Mouse (Mus musculus): ENCODE results near the gene Atf6b. TPM values are rescaled to one million over a fixed set of nuclear protein-coding genes. Genes with fewer than 3 reads are reported as not detected.
A peak's percentile ranks its signal among the peaks of the same experiment; 100 is the strongest.

Atf6b gene
- total and polyA plus RNA-seq, 3 experiments: 15.3 to 25.3 (median 18.4) TPM

DNA sequence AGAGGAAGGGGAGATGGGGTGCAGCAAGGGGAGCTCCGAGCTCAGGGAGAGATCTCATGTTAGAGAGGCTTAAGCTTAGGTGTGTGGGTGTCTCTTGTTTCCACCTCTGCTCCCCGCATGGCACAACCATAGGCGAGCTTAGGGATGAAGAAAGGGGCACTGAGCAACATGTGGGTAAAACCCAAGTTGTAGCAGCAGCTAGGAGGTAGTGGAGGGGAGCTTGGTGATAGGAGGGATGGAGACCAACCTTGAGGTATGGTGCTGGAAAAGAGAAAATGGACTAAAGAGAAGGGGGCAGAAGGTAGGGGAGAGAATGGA, 12.9 kb downstream of the Atf6b start:
- peaks cover 31% of the 10 kb centered on the region for H3K4me1 ChIP-seq (ENCODE audit: control insufficient read depth, insufficient read depth, low read length)
- intact Hi-C loops (cut with DNase I): loop anchor here (5.0 kb wide), 1 partner anchor 32 kb away; no protein-coding TSS in a partner anchor
- H3K4me3 ChIP-seq: no peak overlapping the region
- H3K9ac ChIP-seq (ENCODE audit: low read depth, low read length): no peak overlapping the region
- peak overlapping the region; percentile 85 for H3K27ac ChIP-seq
- WGBS: 65% methylated on average over 3 of the region's 3 CpGs
- H3K36me3 ChIP-seq (ENCODE audit: control insufficient read depth, insufficient read depth, low read length): no peaks in the 10 kb centered on the region
- no peak for DNase-seq
- H3K79me2 ChIP-seq (replicated peaks; ENCODE audit: control insufficient read depth, insufficient read depth, low read length): no peaks in the 10 kb centered on the region
- no peaks in the 10 kb centered on the region for H3K27me3 ChIP-seq (ENCODE audit: control insufficient read depth, insufficient read depth, low read length)
- TF ChIP-seq CTCF (IDR thresholded peaks at IDR 0.05) (no peak), POLR2A (IDR thresholded peaks at IDR 0.05; ENCODE audit: insufficient read depth, low read depth, low read length) (no peak), EP300 (IDR thresholded peaks at IDR 0.05; ENCODE audit: insufficient read depth, low read depth, low read length) (no peak)

DNA sequence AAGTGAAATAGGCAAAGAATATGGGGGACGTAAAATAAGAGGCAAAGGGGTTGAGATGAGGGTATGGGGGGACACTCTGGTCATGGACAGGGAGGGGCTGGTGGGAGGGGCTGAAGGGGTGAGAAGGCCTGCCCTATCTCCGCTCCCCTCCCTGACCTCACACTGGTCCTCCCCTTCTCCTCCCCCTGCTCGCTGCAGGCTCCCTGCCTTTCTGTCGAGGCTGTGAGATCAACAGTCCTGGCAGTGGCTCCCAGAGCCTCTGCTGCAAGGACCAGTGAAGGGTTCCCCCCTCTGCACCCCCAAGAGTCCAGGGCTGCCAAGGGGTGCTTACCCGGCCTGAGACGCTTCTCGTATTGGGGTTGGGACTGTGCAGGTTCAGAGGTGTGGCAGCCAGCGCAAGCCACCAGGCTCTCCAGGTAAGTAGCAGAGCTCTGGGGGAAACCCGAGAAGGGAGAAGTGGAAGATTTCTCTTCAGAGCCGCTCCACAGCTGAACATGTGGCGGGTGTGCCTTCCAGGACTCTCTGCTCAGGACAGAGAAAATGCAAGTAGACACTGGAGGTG, 13.4 kb downstream of the Atf6b start:
- intact Hi-C loops (cut with DNase I): no loop called here
- peak; percentile 70 for TF ChIP-seq POLR2A (IDR thresholded peaks at IDR 0.05; ENCODE audit: insufficient read depth, low read depth, low read length)
- TF ChIP-seq CTCF (IDR thresholded peaks at IDR 0.05): no peak
- TF ChIP-seq EP300 (IDR thresholded peaks at IDR 0.05; ENCODE audit: insufficient read depth, low read depth, low read length): no peak
- 33% methylated on average over 11 of the region's 11 CpGs for WGBS
- no peaks in the 10 kb centered on the region for H3K36me3 ChIP-seq (ENCODE audit: control insufficient read depth, insufficient read depth, low read length)
- peak; percentile 67 to 69 for DNase-seq
- H3K4me1 ChIP-seq (ENCODE audit: control insufficient read depth, insufficient read depth, low read length): peaks cover 27% of the 10 kb centered on the region
- H3K27ac ChIP-seq: peak overlapping the region; percentile 85
- peak overlapping the region; percentile 28 for H3K9ac ChIP-seq (ENCODE audit: low read depth, low read length)
- no peaks in the 10 kb centered on the region for H3K79me2 ChIP-seq (replicated peaks; ENCODE audit: control insufficient read depth, insufficient read depth, low read length)
- peak overlapping the region; percentile 44 for H3K4me3 ChIP-seq
- no peaks in the 10 kb centered on the region for H3K27me3 ChIP-seq (ENCODE audit: control insufficient read depth, insufficient read depth, low read length)

DNA sequence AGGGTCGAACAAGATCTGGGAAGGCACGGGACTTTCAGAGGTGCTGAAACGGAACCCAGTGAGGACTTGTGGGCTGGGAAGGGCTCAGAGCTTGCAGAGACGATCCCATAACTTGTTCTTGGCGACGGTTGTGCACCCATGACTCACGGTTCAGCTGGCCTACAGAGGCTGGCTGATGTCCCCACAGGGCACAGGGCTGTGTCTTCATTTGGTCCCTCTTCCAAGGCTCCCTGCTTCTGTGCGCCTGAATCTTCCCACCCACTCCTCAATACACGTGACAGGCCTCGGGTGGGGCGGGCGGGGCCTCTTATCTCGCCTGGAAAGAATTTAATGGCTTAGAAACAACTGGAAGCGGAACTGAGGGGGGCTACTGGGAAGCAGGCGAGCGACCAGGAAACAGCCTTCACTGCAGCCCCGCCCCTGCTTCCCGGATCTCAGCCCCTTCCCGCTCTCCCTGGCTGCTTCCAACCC, 14.2 kb downstream of the Atf6b start:
- intact Hi-C loops (cut with DNase I): loop anchor here (1.0 kb wide), 1 partner anchor 20 kb away; no protein-coding TSS in a partner anchor
- 2% methylated on average over 19 of the region's 19 CpGs for WGBS
- H3K9ac ChIP-seq (ENCODE audit: low read depth, low read length): peak overlapping the region; percentile 28
- no peaks in the 10 kb centered on the region for H3K79me2 ChIP-seq (replicated peaks; ENCODE audit: control insufficient read depth, insufficient read depth, low read length)
- DNase-seq: peak; percentile 79 to 86
- TF ChIP-seq CTCF (IDR thresholded peaks at IDR 0.05) (no peak), POLR2A (IDR thresholded peaks at IDR 0.05; ENCODE audit: insufficient read depth, low read depth, low read length) (peak; percentile 69; the same call in 1 of the 2 replicates), EP300 (IDR thresholded peaks at IDR 0.05; ENCODE audit: insufficient read depth, low read depth, low read length) (peak; percentile 57; the same call in 1 of the 2 replicates)
- peak overlapping the region; percentile 85 for H3K27ac ChIP-seq
- peak overlapping the region; percentile 44 for H3K4me3 ChIP-seq
- H3K4me1 ChIP-seq (ENCODE audit: control insufficient read depth, insufficient read depth, low read length): peaks cover 21% of the 10 kb centered on the region
- H3K27me3 ChIP-seq (ENCODE audit: control insufficient read depth, insufficient read depth, low read length): no peaks in the 10 kb centered on the region
- no peaks in the 10 kb centered on the region for H3K36me3 ChIP-seq (ENCODE audit: control insufficient read depth, insufficient read depth, low read length)

DNA sequence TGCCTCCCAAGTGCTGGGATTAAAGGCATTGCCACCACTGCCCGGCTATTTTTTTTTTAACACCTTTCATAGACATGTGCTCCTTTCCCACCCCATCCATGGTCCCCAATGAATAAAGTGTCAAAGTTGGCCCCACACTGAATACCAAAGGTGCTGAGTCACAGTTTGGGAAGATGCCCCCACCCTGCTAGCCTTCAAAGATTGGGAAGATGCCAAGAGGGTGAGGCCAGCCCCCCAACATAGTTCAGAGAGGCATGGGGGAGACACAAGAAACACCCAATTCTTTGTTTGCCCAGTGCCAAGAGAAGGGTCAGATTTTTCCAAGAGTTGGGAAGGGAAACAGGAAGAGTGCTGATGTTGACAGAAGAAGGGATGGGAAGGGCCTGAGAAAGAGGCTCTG, 15.5 kb downstream of the Atf6b start:
- peaks cover 14% of the 10 kb centered on the region for H3K4me1 ChIP-seq (ENCODE audit: control insufficient read depth, insufficient read depth, low read length)
- peak overlapping the region; percentile 18; the same call in 1 of the 2 replicates for H3K27ac ChIP-seq
- H3K27me3 ChIP-seq (ENCODE audit: control insufficient read depth, insufficient read depth, low read length): no peaks in the 10 kb centered on the region
- H3K4me3 ChIP-seq: no peak overlapping the region
- DNase-seq: no peak
- H3K79me2 ChIP-seq (replicated peaks; ENCODE audit: control insufficient read depth, insufficient read depth, low read length): no peaks in the 10 kb centered on the region
- TF ChIP-seq POLR2A (IDR thresholded peaks at IDR 0.05; ENCODE audit: insufficient read depth, low read depth, low read length) (no peak), CTCF (IDR thresholded peaks at IDR 0.05) (no peak), EP300 (IDR thresholded peaks at IDR 0.05; ENCODE audit: insufficient read depth, low read depth, low read length) (no peak)
- WGBS: 72% methylated on average over 1 of the region's 1 CpGs
- H3K36me3 ChIP-seq (ENCODE audit: control insufficient read depth, insufficient read depth, low read length): no peaks in the 10 kb centered on the region
- H3K9ac ChIP-seq (ENCODE audit: low read depth, low read length): no peak overlapping the region
- intact Hi-C loops (cut with DNase I): no loop called here

DNA sequence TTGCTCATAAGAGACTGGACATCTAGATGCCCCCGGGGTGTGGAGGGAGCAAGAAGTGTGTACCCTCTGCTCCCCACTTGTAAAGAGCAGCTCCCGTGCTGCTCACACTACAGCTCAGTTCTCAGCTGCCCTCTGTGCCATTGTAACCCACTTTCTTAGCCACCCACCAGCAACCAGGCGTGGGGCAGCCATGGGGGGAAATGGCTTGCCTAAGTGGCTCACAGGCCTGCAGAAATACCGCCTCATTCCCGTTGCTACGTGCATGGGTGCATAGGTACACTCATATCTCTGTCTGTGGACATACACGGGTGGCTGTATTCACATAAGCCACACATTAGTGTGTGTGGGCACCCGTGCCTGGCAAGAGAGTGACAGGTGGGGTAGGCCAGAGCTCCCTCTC, 16.0 kb downstream of the Atf6b start:
- peaks cover 13% of the 10 kb centered on the region for H3K4me1 ChIP-seq (ENCODE audit: control insufficient read depth, insufficient read depth, low read length)
- no peak for DNase-seq
- 86% methylated on average over 8 of the region's 8 CpGs for WGBS
- intact Hi-C loops (cut with DNase I): no loop called here
- TF ChIP-seq POLR2A (IDR thresholded peaks at IDR 0.05; ENCODE audit: insufficient read depth, low read depth, low read length) (no peak), CTCF (IDR thresholded peaks at IDR 0.05) (no peak)
- peak overlapping the region; percentile 18; the same call in 1 of the 2 replicates for H3K27ac ChIP-seq
- H3K4me3 ChIP-seq: no peak overlapping the region
- no peaks in the 10 kb centered on the region for H3K27me3 ChIP-seq (ENCODE audit: control insufficient read depth, insufficient read depth, low read length)
- no peak overlapping the region for H3K9ac ChIP-seq (ENCODE audit: low read depth, low read length)
- no peaks in the 10 kb centered on the region for H3K36me3 ChIP-seq (ENCODE audit: control insufficient read depth, insufficient read depth, low read length)
- H3K79me2 ChIP-seq (replicated peaks; ENCODE audit: control insufficient read depth, insufficient read depth, low read length): no peaks in the 10 kb centered on the region

DNA sequence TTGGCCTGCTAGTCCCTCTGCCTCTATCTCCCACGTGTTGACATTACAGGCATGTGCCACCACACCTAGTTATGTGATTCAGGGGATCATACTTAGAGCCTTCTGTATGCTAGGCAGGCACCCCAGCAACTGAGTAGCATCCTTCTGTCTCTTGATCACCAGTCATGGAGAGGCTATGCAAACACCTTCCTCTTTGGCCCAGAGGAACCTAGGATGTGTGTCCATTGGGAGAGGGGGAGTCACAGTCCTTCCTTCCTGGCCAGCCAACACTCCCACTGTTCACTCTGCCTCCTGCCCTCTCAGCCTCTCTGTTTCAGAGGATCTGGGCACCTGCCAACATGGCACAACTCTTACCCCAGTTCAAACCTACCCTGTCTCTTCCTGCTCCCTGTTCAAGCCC, 16.6 kb downstream of the Atf6b start:
- no peaks in the 10 kb centered on the region for H3K79me2 ChIP-seq (replicated peaks; ENCODE audit: control insufficient read depth, insufficient read depth, low read length)
- H3K4me3 ChIP-seq: no peak overlapping the region
- H3K36me3 ChIP-seq (ENCODE audit: control insufficient read depth, insufficient read depth, low read length): no peaks in the 10 kb centered on the region
- intact Hi-C loops (cut with DNase I): no loop called here
- no peak overlapping the region for H3K9ac ChIP-seq (ENCODE audit: low read depth, low read length)
- no peaks in the 10 kb centered on the region for H3K27me3 ChIP-seq (ENCODE audit: control insufficient read depth, insufficient read depth, low read length)
- no peak overlapping the region; the same call in 1 of the 2 replicates for H3K27ac ChIP-seq
- DNase-seq: no peak
- no peak for TF ChIP-seq EP300 (IDR thresholded peaks at IDR 0.05; ENCODE audit: insufficient read depth, low read depth, low read length)
- TF ChIP-seq POLR2A (IDR thresholded peaks at IDR 0.05; ENCODE audit: insufficient read depth, low read depth, low read length): no peak
- TF ChIP-seq CTCF (IDR thresholded peaks at IDR 0.05): no peak
- WGBS: 53% methylated on average over 1 of the region's 1 CpGs
- H3K4me1 ChIP-seq (ENCODE audit: control insufficient read depth, insufficient read depth, low read length): peaks cover 13% of the 10 kb centered on the region

All from heart, adult 2 months (tissue).